Mouse (Mus musculus): ENCODE data around the gene Myof. TPM values are rescaled to one million over a fixed set of nuclear protein-coding genes. Genes with fewer than 3 reads are reported as not detected.

Gene Myof
- polyA plus RNA-seq, 1 experiment: 24.2 TPM

DNA sequence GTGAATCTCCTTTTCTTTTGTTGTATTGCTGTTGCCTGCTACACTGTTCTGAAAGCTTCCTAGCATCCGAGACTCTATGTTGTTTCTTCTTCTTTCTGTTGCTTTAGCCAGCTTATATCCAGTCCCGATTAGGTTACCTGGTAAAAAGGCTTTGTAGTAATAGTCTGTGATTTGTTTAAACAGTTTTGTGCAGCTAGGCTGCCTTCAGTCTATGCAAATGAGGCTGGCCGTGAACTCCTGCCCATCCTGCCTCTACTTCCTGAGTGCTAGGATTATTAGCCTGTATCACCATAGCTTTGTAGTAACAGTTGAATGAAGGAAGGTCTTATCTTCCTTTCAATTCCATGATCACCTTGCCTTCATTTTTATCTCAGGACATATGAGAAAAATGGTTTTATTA, 12.9 kb upstream of the Myof start:
- no peak for DNase-seq
- Histone ChIP-seq H3K4me3 (ENCODE audit: insufficient read depth, low read depth, low read length) (no peak overlapping the region), H3K36me3 (ENCODE audit: control insufficient read depth, insufficient read depth, low read length) (no peaks in the 10 kb centered on the region), H3K4me1 (ENCODE audit: control insufficient read depth, insufficient read depth, low read length) (peaks cover 2% of the 10 kb centered on the region; the same call in 1 of the 2 replicates), H3K27me3 (replicated peaks; ENCODE audit: control insufficient read depth, insufficient read depth, low read length) (no peaks in the 10 kb centered on the region), H3K27ac (ENCODE audit: insufficient read depth, low read depth, low read length) (no peak overlapping the region)
- TF ChIP-seq POLR2A (IDR thresholded peaks at IDR 0.05; ENCODE audit: low read depth, low read length): no peak
- no peak for TF ChIP-seq CTCF (conservative IDR thresholded peaks at IDR 0.05; ENCODE audit: insufficient read depth, insufficient read length, low read depth, low read length)
- 39% methylated on average over 3 of the region's 3 CpGs for WGBS

- DNase-seq: no peak
- 12% methylated on average over 6 of the region's 6 CpGs for WGBS
- H3K27me3 ChIP-seq (replicated peaks; ENCODE audit: control insufficient read depth, insufficient read depth, low read length): no peaks in the 10 kb centered on the region
- H3K4me1 ChIP-seq (ENCODE audit: control insufficient read depth, insufficient read depth, low read length): peaks cover 2% of the 10 kb centered on the region; the same call in 1 of the 2 replicates
- TF ChIP-seq CTCF (conservative IDR thresholded peaks at IDR 0.05; ENCODE audit: insufficient read depth, insufficient read length, low read depth, low read length): no peak
- TF ChIP-seq POLR2A (IDR thresholded peaks at IDR 0.05; ENCODE audit: low read depth, low read length): no peak
- no peaks in the 10 kb centered on the region for H3K36me3 ChIP-seq (ENCODE audit: control insufficient read depth, insufficient read depth, low read length)
- H3K27ac ChIP-seq (ENCODE audit: insufficient read depth, low read depth, low read length): no peak overlapping the region
- H3K4me3 ChIP-seq (ENCODE audit: insufficient read depth, low read depth, low read length): no peak overlapping the region
These were observed 12.4 kb upstream of the Myof start for GRCm38 (mm10) chr19:38055798-38056197.

GRCm38 (mm10) chr19:38054720-38055192, 11.4 kb upstream of the Myof start, which contains the start of gene Cep55:
Gene Cep55, plus strand, starts transcription at chr19:38055011.
- Histone ChIP-seq H3K27ac (ENCODE audit: insufficient read depth, low read depth, low read length) (no peak within 1 kb of the TSS; the same call in 1 of the 2 replicates), H3K27me3 (replicated peaks; ENCODE audit: control insufficient read depth, insufficient read depth, low read length) (no peaks in the 10 kb centered on the region), H3K4me1 (ENCODE audit: control insufficient read depth, insufficient read depth, low read length) (peaks cover 2% of the 10 kb centered on the region; the same call in 1 of the 2 replicates), H3K4me3 (ENCODE audit: insufficient read depth, low read depth, low read length) (peak within 1 kb of the TSS; percentile 74), H3K36me3 (ENCODE audit: control insufficient read depth, insufficient read depth, low read length) (no peaks in the 10 kb centered on the region)
- WGBS: 1% methylated on average over 36 of the region's 36 CpGs
- TF ChIP-seq CTCF (conservative IDR thresholded peaks at IDR 0.05; ENCODE audit: insufficient read depth, insufficient read length, low read depth, low read length): no peak
- no peak for TF ChIP-seq POLR2A (IDR thresholded peaks at IDR 0.05; ENCODE audit: low read depth, low read length)
- DNase-seq: peak; percentile 98

DNA sequence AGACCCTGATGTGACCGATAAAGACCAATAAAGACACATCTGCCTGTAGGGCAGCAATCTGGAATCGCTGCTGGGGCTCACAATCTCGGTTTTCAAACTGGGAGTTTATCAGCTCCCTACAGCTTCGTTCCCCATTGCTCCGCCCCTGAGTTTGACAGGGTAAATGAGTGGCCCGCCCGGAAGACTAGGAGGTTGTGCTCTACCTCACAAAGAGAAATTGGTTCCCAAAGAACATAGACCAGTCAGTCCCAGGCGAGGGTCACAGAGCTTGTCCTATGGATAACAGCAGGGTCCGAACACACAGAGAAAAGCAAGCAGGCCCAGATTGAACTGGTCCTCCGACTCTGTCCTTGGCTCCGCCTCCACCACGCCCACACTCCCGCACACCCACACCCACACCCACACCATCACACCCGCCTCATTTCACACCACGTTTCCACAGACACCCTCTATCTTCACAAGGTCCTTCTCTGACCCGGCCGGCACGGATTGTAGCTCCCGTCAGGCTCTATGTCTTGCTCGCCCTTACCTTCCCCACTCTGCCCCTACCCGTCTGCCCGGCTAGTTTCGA, 10.9 kb upstream of the Myof start:
- DNase-seq: peak; percentile 85
- TF ChIP-seq POLR2A (IDR thresholded peaks at IDR 0.05; ENCODE audit: low read depth, low read length) (no peak), CTCF (conservative IDR thresholded peaks at IDR 0.05; ENCODE audit: insufficient read depth, insufficient read length, low read depth, low read length) (no peak)
- Histone ChIP-seq H3K4me1 (ENCODE audit: control insufficient read depth, insufficient read depth, low read length) (peaks cover 2% of the 10 kb centered on the region; the same call in 1 of the 2 replicates), H3K36me3 (ENCODE audit: control insufficient read depth, insufficient read depth, low read length) (no peaks in the 10 kb centered on the region), H3K4me3 (ENCODE audit: insufficient read depth, low read depth, low read length) (peak overlapping the region; percentile 71), H3K27me3 (replicated peaks; ENCODE audit: control insufficient read depth, insufficient read depth, low read length) (no peaks in the 10 kb centered on the region), H3K27ac (ENCODE audit: insufficient read depth, low read depth, low read length) (no peak overlapping the region; the same call in 1 of the 2 replicates)
- WGBS: under 1% methylated on average over 23 of the region's 23 CpGs

DNA sequence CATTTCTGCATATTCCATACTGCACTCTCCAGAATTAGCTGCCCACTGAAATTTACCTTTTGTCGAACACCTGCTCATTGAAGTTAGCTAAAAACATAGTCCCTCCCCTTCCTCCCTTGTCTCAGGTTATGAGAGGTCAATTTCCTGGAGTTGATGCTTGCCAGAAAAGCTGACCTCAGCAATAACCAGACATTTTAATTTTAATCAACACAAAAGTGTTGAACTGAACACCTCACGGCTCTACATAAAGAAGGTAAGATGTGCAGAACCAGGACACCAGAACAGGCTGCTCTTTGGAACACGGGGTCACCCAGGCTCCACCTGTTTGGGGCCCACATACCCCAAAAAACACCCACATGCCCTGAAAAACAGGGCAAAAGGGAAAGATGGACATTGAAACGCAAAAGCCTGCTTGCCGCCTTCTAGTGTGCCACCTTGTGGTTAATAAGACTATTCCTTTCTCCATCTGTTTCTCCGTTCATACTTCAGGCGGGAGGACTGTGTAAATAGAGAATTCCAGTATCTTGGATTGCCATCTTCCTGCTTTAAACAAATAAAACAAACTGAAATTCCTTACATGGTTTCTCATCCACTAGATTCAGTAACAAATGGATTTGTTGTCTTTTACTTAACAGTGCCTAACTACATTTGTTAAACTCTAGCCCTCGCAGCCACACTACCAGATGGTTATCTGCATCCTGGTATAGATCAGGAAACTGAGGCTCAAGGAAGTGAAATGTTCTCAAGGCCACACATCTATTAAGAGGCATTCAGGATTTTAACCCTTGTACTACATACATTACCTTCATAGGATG, 10.1 kb upstream of the Myof start:
- Histone ChIP-seq H3K36me3 (ENCODE audit: control insufficient read depth, insufficient read depth, low read length) (no peaks in the 10 kb centered on the region), H3K27ac (ENCODE audit: insufficient read depth, low read depth, low read length) (no peak overlapping the region), H3K4me1 (ENCODE audit: control insufficient read depth, insufficient read depth, low read length) (peaks cover 2% of the 10 kb centered on the region; the same call in 1 of the 2 replicates), H3K27me3 (replicated peaks; ENCODE audit: control insufficient read depth, insufficient read depth, low read length) (no peaks in the 10 kb centered on the region), H3K4me3 (ENCODE audit: insufficient read depth, low read depth, low read length) (no peak overlapping the region; the same call in 1 of the 2 replicates)
- 23% methylated on average over 8 of the region's 8 CpGs for WGBS
- peak; percentile 37 for DNase-seq
- TF ChIP-seq CTCF (conservative IDR thresholded peaks at IDR 0.05; ENCODE audit: insufficient read depth, insufficient read length, low read depth, low read length): peak; percentile 40
- no peak for TF ChIP-seq POLR2A (IDR thresholded peaks at IDR 0.05; ENCODE audit: low read depth, low read length)

DNA sequence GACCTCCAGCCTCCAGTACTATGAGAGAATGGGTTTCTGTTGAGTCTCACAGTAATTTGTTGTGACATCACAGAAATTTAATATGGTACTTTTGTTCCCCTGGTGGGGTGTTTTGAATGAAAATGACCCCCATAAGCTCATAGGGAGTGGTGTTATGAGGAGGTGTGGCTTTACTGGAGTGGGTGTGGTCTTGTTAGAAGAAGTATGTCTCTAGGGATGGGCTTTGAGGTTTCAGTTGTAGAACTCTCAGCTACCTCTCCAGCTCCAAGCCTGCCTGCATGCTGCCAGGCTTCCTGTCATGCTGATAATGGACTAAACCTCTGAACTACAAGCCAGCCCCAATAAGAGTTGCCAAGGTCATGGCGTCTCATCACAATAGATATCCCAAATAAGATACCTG, 6.3 kb upstream of the Myof start:
- no peak overlapping the region for H3K27ac ChIP-seq (ENCODE audit: insufficient read depth, low read depth, low read length)
- TF ChIP-seq CTCF (conservative IDR thresholded peaks at IDR 0.05; ENCODE audit: insufficient read depth, insufficient read length, low read depth, low read length) (no peak), POLR2A (IDR thresholded peaks at IDR 0.05; ENCODE audit: low read depth, low read length) (no peak)
- no peaks in the 10 kb centered on the region for H3K36me3 ChIP-seq (ENCODE audit: control insufficient read depth, insufficient read depth, low read length)
- H3K4me3 ChIP-seq (ENCODE audit: insufficient read depth, low read depth, low read length): no peak overlapping the region
- peaks cover 2% of the 10 kb centered on the region; the same call in 1 of the 2 replicates for H3K4me1 ChIP-seq (ENCODE audit: control insufficient read depth, insufficient read depth, low read length)
- H3K27me3 ChIP-seq (replicated peaks; ENCODE audit: control insufficient read depth, insufficient read depth, low read length): no peaks in the 10 kb centered on the region
- 85% methylated on average over 1 of the region's 1 CpGs for WGBS
- no peak for DNase-seq

DNA sequence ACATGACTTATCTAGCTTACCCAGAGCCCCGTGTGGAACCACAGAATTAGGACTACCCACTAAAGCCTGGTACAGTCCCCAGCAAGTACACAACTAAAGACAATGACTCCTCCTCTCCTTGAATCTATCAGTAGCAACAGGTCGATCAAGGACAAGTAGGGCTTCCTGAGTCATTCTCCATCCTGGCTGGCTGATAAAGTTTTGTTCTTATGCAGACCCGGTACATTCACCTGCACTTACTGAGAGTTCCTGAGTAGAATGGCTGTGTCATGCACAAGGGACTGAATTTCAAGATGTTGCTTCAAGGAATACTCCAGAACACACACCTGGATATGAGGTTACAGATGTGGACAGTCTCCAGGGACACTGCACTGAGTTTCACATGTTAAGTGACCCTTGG, 1.8 kb upstream of the Myof start:
- WGBS: 91% methylated on average over 3 of the region's 3 CpGs
- Histone ChIP-seq H3K27me3 (replicated peaks; ENCODE audit: control insufficient read depth, insufficient read depth, low read length) (no peaks in the 10 kb centered on the region), H3K4me3 (ENCODE audit: insufficient read depth, low read depth, low read length) (no peak overlapping the region), H3K36me3 (ENCODE audit: control insufficient read depth, insufficient read depth, low read length) (no peaks in the 10 kb centered on the region), H3K4me1 (ENCODE audit: control insufficient read depth, insufficient read depth, low read length) (no peaks in the 10 kb centered on the region; the same call in 1 of the 2 replicates), H3K27ac (ENCODE audit: insufficient read depth, low read depth, low read length) (no peak overlapping the region)
- no peak for DNase-seq
- TF ChIP-seq CTCF (conservative IDR thresholded peaks at IDR 0.05; ENCODE audit: insufficient read depth, insufficient read length, low read depth, low read length) (no peak), POLR2A (IDR thresholded peaks at IDR 0.05; ENCODE audit: low read depth, low read length) (no peak)

Data from kidney, adult 2 months (tissue).